Mouse (Mus musculus): ENCODE measurements at regions not wholly inside any gene's neighbourhood (a gene's known extent, or its start where the extent isn't known, plus 50 kb on each side); places are given as distances from the start of the nearest gene placed in this dataset.

DNA sequence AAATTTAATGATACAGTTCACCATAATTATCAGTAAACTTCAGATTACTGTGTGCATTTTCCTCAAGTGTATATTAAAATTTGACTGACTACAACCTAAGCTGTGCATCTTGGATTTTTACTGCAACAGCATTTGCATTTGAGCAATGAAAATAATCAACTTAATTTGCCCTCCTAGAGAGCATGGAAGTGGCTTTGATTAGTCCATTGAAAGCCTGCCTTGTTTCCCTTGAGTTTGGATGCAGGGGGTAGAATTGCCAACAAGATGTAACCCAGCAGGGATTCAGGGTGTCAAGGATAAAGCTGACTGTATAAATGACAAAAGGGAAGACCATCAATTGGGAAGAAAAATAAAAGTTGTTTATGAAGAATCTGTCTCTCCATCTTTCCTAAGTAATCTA lies 226.1 kb upstream of the Gm21833 start:
- Histone ChIP-seq H3K27me3 (replicated peaks; ENCODE audit: control insufficient read depth, insufficient read depth, low read length) (no peaks in the 10 kb centered on the region), H3K4me2 (ENCODE audit: low read depth, low read length) (no peak overlapping the region), H3K4me3 (ENCODE audit: low read depth, low read length) (no peak overlapping the region), H3K4me1 (ENCODE audit: control insufficient read depth, insufficient read depth, low read length) (no peaks in the 10 kb centered on the region), H3K27ac (replicated peaks; ENCODE audit: low read depth, low read length) (no peak overlapping the region), H3K9me3 (ENCODE audit: control insufficient read depth, low read length) (no peaks in the 10 kb centered on the region), H3K36me3 (ENCODE audit: control insufficient read depth, insufficient read depth, low read length) (no peaks in the 10 kb centered on the region), H3K9ac (ENCODE audit: low read depth, low read length) (no peak overlapping the region)
- no peak for ATAC-seq (ENCODE audit: low read depth)
- no peak for DNase-seq (ENCODE audit: low spot score)
